Mouse (Mus musculus) G1E (cell line): ENCODE results near the gene 4930568D16Rik.

Experiments used
- CTCF ChIP-seq: IDR thresholded peaks from 2 replicates; pipeline ENCODE4 v1.5.1; 2012; ENCODE audit warnings: low read depth, low read length, inconsistent platforms, mixed read lengths
- GATA1 ChIP-seq: IDR thresholded peaks from 2 replicates; pipeline ENCODE4 v1.6.1; 2012; ENCODE audit warnings: borderline replicate concordance, low read length, inconsistent platforms, mixed read lengths
- POLR2AphosphoS5 ChIP-seq: IDR thresholded peaks from 2 replicates; pipeline ENCODE4 v1.6.1; 2012; ENCODE audit warnings: low read depth, low read length, inconsistent platforms; ENCODE audit not compliant: insufficient replicate concordance

- no peak for TF ChIP-seq CTCF
- no peak for TF ChIP-seq POLR2AphosphoS5
- no peak for TF ChIP-seq GATA1
Observed at GRCm38 (mm10) chr2:35345984-35346383, 21.5 kb downstream of the 4930568D16Rik start.
